8 mouse cellular contexts compared by ENCODE assay signal in genomic region chr19:12010916-12011559, GRCm38 (mm10). TPM values are rescaled to one million over a fixed set of nuclear protein-coding genes. Genes with fewer than 3 reads are reported as not detected.
A peak's percentile ranks its signal among the peaks of the same experiment; 100 is the strongest.
DNase-seq lines count a peak whose midpoint lies in the region; ATAC-seq and TF ChIP-seq lines count a peak whose summit lies in the region.

No protein-coding gene starts in this region.

- no peaks in the 10 kb centered on the region for H3K9me3 ChIP-seq in hindbrain, embryonic 11.5 days (ENCODE audit: control insufficient read depth, low read length)
- H3K9me3 ChIP-seq in lung, postnatal 0 days (ENCODE audit: low read length): no peaks in the 10 kb centered on the region

- no peak for TF ChIP-seq EP300 in lung, postnatal 0 days (IDR thresholded peaks at IDR 0.05)

- no peaks in the 10 kb centered on the region for H3K27me3 ChIP-seq in hindbrain, embryonic 11.5 days (ENCODE audit: control insufficient read depth, insufficient read depth, low read length)
- no peaks in the 10 kb centered on the region for H3K27me3 ChIP-seq in lung, postnatal 0 days (replicated peaks; ENCODE audit: insufficient read depth, low read length)

- peak; percentile 31; the same call in 1 of the 2 replicates for ATAC-seq in frontal cortex, adult (ENCODE audit: low TSS enrichment)
- ATAC-seq in hindbrain, embryonic 11.5 days (ENCODE audit: low FRiP score): peak; percentile 72
- peak; percentile 34 for ATAC-seq in lung, postnatal 0 days

- peak overlapping the region; percentile 63 for H3K4me3 ChIP-seq in hindbrain, embryonic 11.5 days (ENCODE audit: low read depth, low read length)
- H3K4me3 ChIP-seq in lung, postnatal 0 days (ENCODE audit: low read depth, low read length): peak overlapping the region; percentile 58

- TF ChIP-seq CTCF in lung, postnatal 0 days (IDR thresholded peaks at IDR 0.05): no peak

- H3K9ac ChIP-seq in hindbrain, embryonic 11.5 days (ENCODE audit: low read depth, low read length): peak overlapping the region; percentile 85
- H3K9ac ChIP-seq in lung, postnatal 0 days (replicated peaks; ENCODE audit: low read depth): peak overlapping the region; percentile 43

- under 1% methylated on average over 26 of the region's 26 CpGs for WGBS in hindbrain, embryonic 11.5 days
- WGBS in lung, postnatal 0 days: under 1% methylated on average over 26 of the region's 26 CpGs

- DNase-seq in MN1 (ENCODE audit: low spot score): peak; percentile 92
- peak; percentile 93 for DNase-seq in cerebellum, adult 9-10 months
- DNase-seq in hindbrain, embryonic 11.5 days (ENCODE audit: low spot score): peak; percentile 92
- DNase-seq in layer of hippocampus, adult 9-11 months: peak; percentile 80
- DNase-seq in lung, postnatal 0 days (ENCODE audit: low spot score): peak; percentile 87
- peak; percentile 23 for DNase-seq in ovary, postnatal 10 days (ENCODE audit: low spot score)
- peak; percentile 79 for DNase-seq in thymus, postnatal 14 days

- no peaks in the 10 kb centered on the region for H3K36me3 ChIP-seq in hindbrain, embryonic 11.5 days (ENCODE audit: control insufficient read depth, insufficient read depth, low read length)
- no peaks in the 10 kb centered on the region for H3K36me3 ChIP-seq in lung, postnatal 0 days (ENCODE audit: insufficient read depth, low read length)

- peak overlapping the region; percentile 54 for H3K4me2 ChIP-seq in hindbrain, embryonic 11.5 days (replicated peaks; ENCODE audit: low read depth, low read length)
- peak overlapping the region; percentile 67 for H3K4me2 ChIP-seq in lung, postnatal 0 days (replicated peaks; ENCODE audit: low read depth, low read length)

- H3K4me1 ChIP-seq in hindbrain, embryonic 11.5 days (replicated peaks; ENCODE audit: control insufficient read depth, insufficient read depth, low read length): no peaks in the 10 kb centered on the region
- peaks cover 4% of the 10 kb centered on the region; the same call in 1 of the 2 replicates for H3K4me1 ChIP-seq in lung, postnatal 0 days (ENCODE audit: insufficient read depth, low read depth, low read length)

- peak overlapping the region; percentile 91 for H3K27ac ChIP-seq in hindbrain, embryonic 11.5 days (ENCODE audit: low read depth, low read length)
- H3K27ac ChIP-seq in lung, postnatal 0 days (ENCODE audit: low read length): peak overlapping the region; percentile 85

RNA-seq across cellular contexts. Expression of gene Olfr1423, which starts 30.1 kb away (rescaled TPM):
- not detected in 2 replicates for polyA plus RNA-seq in hindbrain, embryonic 11.5 days (2014; fragmentation: Nextera tagmentation; extraction: Ambion mirVana)
- polyA plus RNA-seq in lung, postnatal 0 days (2015; fragmentation: Nextera tagmentation; extraction: Ambion mirVana): not detected in 2 replicates

RNA-seq across cellular contexts. Expression of gene Osbp, which starts 45.3 kb away (rescaled TPM):
- 7.5 and 8.3 TPM in 2 replicates for polyA plus RNA-seq in hindbrain, embryonic 11.5 days (2014; fragmentation: Nextera tagmentation; extraction: Ambion mirVana)
- 4.6 and 5.2 TPM in 2 replicates for polyA plus RNA-seq in lung, postnatal 0 days (2015; fragmentation: Nextera tagmentation; extraction: Ambion mirVana)

RNA-seq across cellular contexts. Expression of gene Olfr1424, which starts 51.4 kb away (rescaled TPM):
- not detected in 2 replicates for polyA plus RNA-seq in hindbrain, embryonic 11.5 days (2014; fragmentation: Nextera tagmentation; extraction: Ambion mirVana)
- not detected in 2 replicates for polyA plus RNA-seq in lung, postnatal 0 days (2015; fragmentation: Nextera tagmentation; extraction: Ambion mirVana)

Comparison
In these comparisons a context has a peak if more than half of its experiments do, and no peak if none do; other contexts are left out.
1. Peak in every context shown above with its lines: DNase-seq, ATAC-seq, H3K4me3 ChIP-seq and H3K27ac ChIP-seq.
2. DNase-seq: peak in every context shown above with its lines; median percentile 93 in cerebellum, adult 9-10 months; 92 in MN1; 92 in hindbrain, embryonic 11.5 days; 87 in lung, postnatal 0 days; 80 in layer of hippocampus, adult 9-11 months; 79 in thymus, postnatal 14 days; 23 in ovary, postnatal 10 days.